Mouse (Mus musculus) embryonic fibroblast, embryonic 13.5 days (primary cell): Measurements from ENCODE around the gene Hoxd13.

Experiments used
- CTCF ChIP-seq: IDR thresholded peaks from 2 replicates; pipeline ENCODE4 v1.5.1; 2011; ENCODE audit warnings: mild to moderate bottlenecking, control low read depth, low read length, moderate library complexity, borderline replicate concordance; ENCODE audit not compliant: insufficient read depth
- POLR2A ChIP-seq: IDR thresholded peaks from 2 replicates; pipeline ENCODE4 v1.6.1; 2011; ENCODE audit warnings: low read depth, mild to moderate bottlenecking, control low read depth, low read length, moderate library complexity

DNA sequence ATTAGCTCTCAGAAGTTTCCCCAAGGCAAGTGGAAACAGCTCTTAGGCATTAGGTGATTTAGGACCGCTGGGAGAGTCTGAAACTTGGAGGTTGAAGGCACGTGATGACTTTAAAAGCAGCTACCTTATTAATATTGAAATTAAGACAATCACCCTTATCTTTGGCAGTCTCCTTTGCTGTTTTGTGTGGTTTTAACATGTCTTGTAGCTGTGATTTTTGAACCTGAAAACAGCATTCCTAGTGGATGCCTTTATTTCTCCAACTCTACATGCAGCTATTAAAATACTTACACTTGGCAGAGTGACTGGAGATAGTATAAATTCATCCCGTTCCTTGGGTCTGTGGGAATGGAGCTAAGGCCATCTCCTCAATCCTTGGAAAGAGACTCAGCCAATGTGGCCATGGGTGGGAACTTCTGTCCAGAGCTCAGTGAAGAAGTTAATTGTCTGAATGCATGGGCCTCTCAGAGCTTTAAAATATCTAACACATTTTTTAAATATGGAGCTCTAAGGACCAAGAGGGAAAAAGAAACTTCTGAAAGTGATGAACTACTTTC, 2.6 kb downstream of the Hoxd13 start:
- TF ChIP-seq CTCF, result no peak
- no peak for TF ChIP-seq POLR2A
